1 mouse cellular context compared by ENCODE assay signal in the genomic region with DNA sequence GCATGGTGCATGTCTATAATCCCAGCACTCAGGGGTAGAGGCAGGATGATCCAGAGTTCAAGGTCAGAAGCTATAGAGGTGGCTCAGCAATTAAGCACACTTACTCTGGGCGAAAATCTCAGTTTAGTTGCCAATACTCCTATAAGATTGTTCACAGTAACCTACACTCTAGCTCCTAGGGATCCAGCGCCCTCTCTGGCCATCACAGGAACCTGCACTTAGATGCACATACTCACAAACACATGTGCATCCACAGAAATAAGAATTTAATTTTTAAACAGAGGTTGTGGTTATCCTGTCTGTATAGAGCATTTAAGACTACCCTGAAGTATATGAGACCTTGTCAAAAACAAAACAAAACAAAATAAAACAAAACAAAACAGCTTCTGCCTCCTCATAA.
TF ChIP-seq lines count a peak whose summit lies in the region.

No protein-coding gene starts in this region.

TF ChIP-seq in MEL, 35 proteins besides CTCF, POLR2A, EP300 and RAD21:
- TF ChIP-seq BHLHE40 (IDR thresholded peaks at IDR 0.05; ENCODE audit: borderline replicate concordance, low read depth, low read length) = no peak
- TF ChIP-seq MYC (IDR thresholded peaks at IDR 0.05; ENCODE audit: low read depth, low read length) = no peak
- TF ChIP-seq UBTF (IDR thresholded peaks at IDR 0.05; ENCODE audit: borderline replicate concordance, insufficient read depth, low read depth, low read length) = no peak
- TF ChIP-seq ETS1 (IDR thresholded peaks at IDR 0.05; ENCODE audit: low read depth, low read length) = no peak
- TF ChIP-seq USF1 (IDR thresholded peaks at IDR 0.05; ENCODE audit: low read depth, low read length) = no peak
- no peak for TF ChIP-seq MXI1 (IDR thresholded peaks at IDR 0.05; ENCODE audit: low read depth, low read length)
- TF ChIP-seq MYB (IDR thresholded peaks at IDR 0.05; ENCODE audit: low read depth, low read length) = no peak
- no peak for TF ChIP-seq ELF1 (IDR thresholded peaks at IDR 0.05; ENCODE audit: low read depth, low read length)
- no peak for TF ChIP-seq POLR2AphosphoS2 (IDR thresholded peaks at IDR 0.05; ENCODE audit: low read length)
- TF ChIP-seq MAX (IDR thresholded peaks at IDR 0.05; ENCODE audit: low read length) = no peak
- no peak for TF ChIP-seq SMC3 (IDR thresholded peaks at IDR 0.05; ENCODE audit: low read depth, low read length)
- no peak for TF ChIP-seq MAFK (IDR thresholded peaks at IDR 0.05; ENCODE audit: borderline replicate concordance, low read depth, low read length)
